Mouse (Mus musculus): Measurements from ENCODE around the gene Sptbn4. TPM values are rescaled to one million over a fixed set of nuclear protein-coding genes. Genes with fewer than 3 reads are reported as not detected.

Sptbn4 gene
- polyA plus RNA-seq, 1 experiment from 2014 or later, result 0.30 TPM

DNA sequence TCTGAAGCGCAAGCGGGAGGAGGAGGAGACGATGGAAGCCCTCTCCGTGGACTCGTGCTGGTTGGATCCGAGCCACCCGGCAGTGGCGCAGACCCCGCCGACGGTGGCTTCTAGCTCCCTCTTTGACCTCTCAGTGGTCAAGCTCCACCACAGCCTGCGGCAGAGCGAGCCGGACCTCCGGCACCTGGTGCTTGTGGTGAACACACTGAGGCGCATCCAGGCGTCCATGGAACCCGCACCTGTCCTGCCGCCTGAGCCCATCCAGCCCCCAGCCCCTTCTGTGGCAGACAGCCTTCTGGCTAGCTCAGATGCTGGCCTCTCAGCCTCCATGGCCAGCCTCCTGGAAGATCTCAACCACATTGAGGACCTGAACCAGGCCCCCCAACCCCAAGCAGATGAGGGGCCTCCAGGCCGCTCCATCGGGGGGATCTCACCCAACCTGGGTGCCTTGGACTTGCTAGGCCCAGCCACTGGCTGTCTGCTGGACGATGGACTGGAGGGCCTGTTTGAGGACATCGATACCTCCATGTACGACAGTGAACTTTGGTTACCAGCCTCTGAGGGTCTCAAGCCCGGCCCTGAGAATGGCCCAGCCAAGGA lies 41.9 kb upstream of the Sptbn4 start:
- Histone ChIP-seq H3K4me2 (peak overlapping the region; percentile 63), H3K27me3 (ENCODE audit: control insufficient read depth, insufficient read depth, low read length) (no peaks in the 10 kb centered on the region), H3K36me3 (ENCODE audit: control insufficient read depth, insufficient read depth, low read length) (0 out of 2 replicates have a peak, but pooled peaks cover 5% of the 10 kb centered on the region), H3K9ac (ENCODE audit: low read depth, low read length) (peak overlapping the region; percentile 6; the same call in 1 of the 2 replicates), H3K9me3 (replicated peaks; ENCODE audit: control insufficient read depth, low read length) (no peaks in the 10 kb centered on the region), H3K27ac (ENCODE audit: low read depth, low read length) (0 out of 2 replicates have a peak overlapping the region, but pooled peaks have one; percentile 91), H3K4me1 (ENCODE audit: control insufficient read depth, insufficient read depth, low read length) (peaks cover 34% of the 10 kb centered on the region), H3K4me3 (ENCODE audit: low read depth, low read length) (no peak overlapping the region)
- ATAC-seq (replicated peaks; ENCODE audit: insufficient number of reproducible peaks, low FRiP score, low TSS enrichment), result no peak
- 91% methylated on average over 25 of the region's 25 CpGs for WGBS (ENCODE audit: insufficient replicate concordance)

DNA sequence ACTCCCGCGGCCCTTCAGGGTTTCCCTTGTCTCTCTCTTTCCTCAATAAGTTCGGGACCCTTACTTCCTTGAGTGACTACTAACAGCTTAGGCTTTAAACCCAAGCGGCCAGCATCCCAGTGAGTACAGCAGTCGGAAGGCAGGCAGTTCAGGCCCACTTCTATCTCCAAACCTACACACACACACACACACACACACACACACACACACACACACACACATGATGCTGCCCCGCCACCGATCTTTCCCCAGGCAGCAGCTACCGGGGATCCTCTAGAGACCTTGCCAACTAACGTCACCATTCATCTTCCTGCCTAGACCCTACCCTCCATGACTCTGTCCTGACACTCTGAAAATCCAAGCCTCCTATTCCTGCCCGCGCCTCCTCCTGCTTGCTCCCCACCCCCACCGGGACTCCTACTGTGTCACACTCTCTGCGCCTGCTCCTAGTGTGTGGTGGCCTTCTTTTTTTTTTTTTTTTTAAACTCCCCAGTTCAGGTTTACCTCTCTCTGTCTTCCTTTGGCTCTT lies 40.3 kb upstream of the Sptbn4 start:
- Histone ChIP-seq H3K4me1 (ENCODE audit: control insufficient read depth, insufficient read depth, low read length) (peaks cover 32% of the 10 kb centered on the region), H3K9me3 (replicated peaks; ENCODE audit: control insufficient read depth, low read length) (no peaks in the 10 kb centered on the region), H3K27ac (ENCODE audit: low read depth, low read length) (peak overlapping the region; percentile 99), H3K36me3 (ENCODE audit: control insufficient read depth, insufficient read depth, low read length) (0 out of 2 replicates have a peak, but pooled peaks cover 5% of the 10 kb centered on the region), H3K27me3 (ENCODE audit: control insufficient read depth, insufficient read depth, low read length) (no peaks in the 10 kb centered on the region), H3K4me2 (peak overlapping the region; percentile 83), H3K9ac (ENCODE audit: low read depth, low read length) (peak overlapping the region; percentile 85), H3K4me3 (ENCODE audit: low read depth, low read length) (peak overlapping the region; percentile 87)
- 1% methylated on average over 13 of the region's 13 CpGs for WGBS (ENCODE audit: insufficient replicate concordance)
- ATAC-seq (replicated peaks; ENCODE audit: insufficient number of reproducible peaks, low FRiP score, low TSS enrichment), result no peak

DNA sequence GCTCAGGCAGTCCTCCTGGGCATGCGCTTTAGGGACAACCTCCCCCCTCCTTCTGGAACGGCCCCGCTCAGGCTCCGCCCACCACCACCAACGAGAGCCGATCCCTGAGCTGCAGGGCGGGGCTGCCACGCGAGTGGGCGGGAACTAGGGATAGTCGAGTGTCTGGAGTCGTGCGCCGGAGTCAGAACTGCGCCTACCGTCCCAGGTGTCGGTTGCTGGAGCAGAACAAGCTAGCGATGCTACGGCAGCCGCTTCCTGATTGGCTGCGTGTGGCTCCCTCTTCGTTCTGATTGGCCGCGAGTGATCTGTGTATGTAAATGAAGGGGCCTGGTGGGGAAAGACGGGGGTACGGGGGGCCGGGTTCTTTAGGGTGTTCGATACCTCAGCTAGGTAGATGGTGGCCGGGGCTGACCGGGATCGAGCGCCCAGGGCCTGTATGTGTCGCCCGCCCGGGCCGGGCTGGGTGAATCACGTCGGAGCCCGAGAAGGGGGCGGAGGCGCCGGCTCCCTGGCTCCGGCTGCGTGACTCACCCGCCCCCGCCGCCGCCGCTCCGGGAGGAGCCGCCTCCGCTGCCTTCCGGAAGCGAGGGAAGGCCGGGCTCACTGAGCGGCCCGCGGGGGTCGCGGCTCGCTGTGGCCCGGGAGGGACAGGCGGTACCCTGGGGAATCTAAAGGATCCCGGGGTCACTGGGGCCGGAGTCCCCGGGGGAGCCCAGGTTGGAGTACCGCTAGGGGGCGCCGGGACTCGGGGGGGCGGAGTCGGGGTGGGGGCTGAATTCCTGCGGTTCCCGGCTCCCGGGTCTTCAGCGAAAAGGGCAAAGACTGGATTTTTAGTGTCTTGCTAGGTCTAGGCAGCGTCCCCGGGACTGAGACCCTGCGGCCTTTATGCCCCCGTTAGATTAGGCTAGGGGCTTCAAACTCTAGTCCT lies 39.5 kb upstream of the Sptbn4 start, which contains the start of gene Sertad1:
Sertad1 (plus strand) TSS at position 141 of the 928 bp plus-strand sequence.
- WGBS (ENCODE audit: insufficient replicate concordance), result under 1% methylated on average over 78 of the region's 80 CpGs
- ATAC-seq (replicated peaks; ENCODE audit: insufficient number of reproducible peaks, low FRiP score, low TSS enrichment), result peak; percentile 87

DNA sequence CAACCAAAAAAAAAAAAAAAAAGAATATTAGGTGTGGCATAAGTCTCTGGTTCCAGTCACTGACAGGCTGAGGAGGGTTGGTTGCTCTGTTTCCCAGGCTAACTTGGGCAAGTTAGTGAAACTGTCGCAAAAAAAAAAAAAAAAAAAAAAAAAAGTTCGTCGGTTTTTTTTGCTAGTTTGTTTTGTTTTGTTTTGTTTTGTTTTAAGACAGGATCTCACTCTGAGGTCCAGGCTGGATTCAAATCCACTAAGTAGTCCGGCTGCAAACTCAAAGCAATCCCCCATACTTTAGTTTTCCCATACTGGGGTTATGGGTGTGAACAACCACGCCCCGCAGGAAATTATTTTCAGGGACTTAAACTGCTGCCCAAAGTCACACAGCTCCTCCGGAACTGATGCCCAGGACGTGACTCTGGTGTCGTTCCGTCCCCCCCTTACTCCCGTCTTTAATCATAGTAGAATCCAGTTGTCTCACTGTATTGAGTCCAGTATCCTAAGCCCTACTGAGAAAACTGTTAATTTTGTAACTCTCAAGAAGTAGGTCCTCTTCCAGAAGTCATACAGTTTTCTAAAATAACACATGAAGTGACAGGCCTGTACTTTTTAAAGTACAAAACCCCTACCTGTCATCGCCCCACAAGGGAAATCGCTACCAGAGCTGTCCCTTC lies 38.8 kb upstream of the Sptbn4 start:
- H3K36me3 ChIP-seq (ENCODE audit: control insufficient read depth, insufficient read depth, low read length), result 0 out of 2 replicates have a peak, but pooled peaks cover 5% of the 10 kb centered on the region
- no peaks in the 10 kb centered on the region for H3K9me3 ChIP-seq (replicated peaks; ENCODE audit: control insufficient read depth, low read length)
- WGBS (ENCODE audit: insufficient replicate concordance), result 6% methylated on average over 13 of the region's 13 CpGs
- peak overlapping the region; percentile 99 for H3K27ac ChIP-seq (ENCODE audit: low read depth, low read length)
- H3K4me3 ChIP-seq (ENCODE audit: low read depth, low read length), result peak overlapping the region; percentile 87
- peak overlapping the region; percentile 83 for H3K4me2 ChIP-seq
- peaks cover 27% of the 10 kb centered on the region for H3K4me1 ChIP-seq (ENCODE audit: control insufficient read depth, insufficient read depth, low read length)
- no peak for ATAC-seq (replicated peaks; ENCODE audit: insufficient number of reproducible peaks, low FRiP score, low TSS enrichment)
- H3K27me3 ChIP-seq (ENCODE audit: control insufficient read depth, insufficient read depth, low read length), result no peaks in the 10 kb centered on the region
- peak overlapping the region; percentile 85 for H3K9ac ChIP-seq (ENCODE audit: low read depth, low read length)

More for the DNA sequence above, 39.5 kb upstream of the Sptbn4 start, which contains the start of gene Sertad1:
- peak within 1 kb of the TSS; percentile 85 for H3K9ac ChIP-seq (ENCODE audit: low read depth, low read length)
- peak within 1 kb of the TSS; percentile 83 for H3K4me2 ChIP-seq
- H3K27ac ChIP-seq (ENCODE audit: low read depth, low read length), result peak within 1 kb of the TSS; percentile 99
- H3K36me3 ChIP-seq (ENCODE audit: control insufficient read depth, insufficient read depth, low read length), result 0 out of 2 replicates have a peak, but pooled peaks cover 5% of the 10 kb centered on the region
- no peaks in the 10 kb centered on the region for H3K9me3 ChIP-seq (replicated peaks; ENCODE audit: control insufficient read depth, low read length)
- H3K4me1 ChIP-seq (ENCODE audit: control insufficient read depth, insufficient read depth, low read length), result peaks cover 32% of the 10 kb centered on the region
- H3K4me3 ChIP-seq (ENCODE audit: low read depth, low read length), result peak within 1 kb of the TSS; percentile 87
- H3K27me3 ChIP-seq (ENCODE audit: control insufficient read depth, insufficient read depth, low read length), result no peaks in the 10 kb centered on the region

DNA sequence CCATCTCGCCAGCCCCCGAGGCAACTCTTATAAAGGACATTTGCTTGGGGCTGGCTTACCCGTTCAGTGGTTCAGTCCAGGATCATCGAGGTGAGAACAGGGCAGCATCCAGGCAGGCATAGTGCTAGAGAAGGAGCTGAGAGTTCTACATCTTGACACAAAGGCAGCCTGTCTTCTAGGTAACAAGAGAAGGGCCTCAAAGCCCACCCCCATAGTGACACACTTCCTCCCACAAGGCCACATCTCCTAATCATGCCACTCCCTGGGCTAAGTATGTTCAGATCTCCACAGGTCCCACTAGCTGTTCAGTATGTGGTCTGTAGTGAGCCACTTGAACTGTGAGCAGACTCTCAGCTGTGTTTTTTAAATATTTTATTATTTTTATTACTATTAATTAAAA lies 36.4 kb upstream of the Sptbn4 start:
- no peaks in the 10 kb centered on the region for H3K9me3 ChIP-seq (replicated peaks; ENCODE audit: control insufficient read depth, low read length)
- no peaks in the 10 kb centered on the region for H3K36me3 ChIP-seq (ENCODE audit: control insufficient read depth, insufficient read depth, low read length)
- no peak overlapping the region for H3K4me2 ChIP-seq
- no peaks in the 10 kb centered on the region for H3K27me3 ChIP-seq (ENCODE audit: control insufficient read depth, insufficient read depth, low read length)
- H3K4me3 ChIP-seq (ENCODE audit: low read depth, low read length), result no peak overlapping the region
- no peak overlapping the region for H3K27ac ChIP-seq (ENCODE audit: low read depth, low read length)
- H3K4me1 ChIP-seq (ENCODE audit: control insufficient read depth, insufficient read depth, low read length), result peaks cover 20% of the 10 kb centered on the region
- 90% methylated on average over 4 of the region's 4 CpGs for WGBS (ENCODE audit: insufficient replicate concordance)
- ATAC-seq (replicated peaks; ENCODE audit: insufficient number of reproducible peaks, low FRiP score, low TSS enrichment), result no peak
- H3K9ac ChIP-seq (ENCODE audit: low read depth, low read length), result no peak overlapping the region

DNA sequence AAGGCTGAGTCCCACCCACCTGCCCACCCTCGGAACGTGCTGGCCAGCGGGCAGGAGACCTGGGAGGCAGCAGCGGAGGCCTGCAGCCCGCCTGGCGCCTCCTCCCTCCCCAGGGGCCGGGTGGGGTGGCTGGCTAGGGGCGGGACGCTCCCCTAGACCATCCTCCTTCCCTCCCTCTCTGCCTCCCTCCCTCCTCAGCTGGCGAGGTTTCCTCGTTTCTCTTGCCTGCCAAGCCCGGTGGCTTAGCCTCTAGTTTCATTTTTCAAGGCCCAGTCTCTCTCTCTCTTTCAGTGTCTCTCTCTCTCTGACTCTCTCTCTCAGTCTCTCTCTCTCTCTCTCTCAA lies 34.1 kb upstream of the Sptbn4 start:
- Histone ChIP-seq H3K27me3 (ENCODE audit: control insufficient read depth, insufficient read depth, low read length) (no peaks in the 10 kb centered on the region), H3K27ac (ENCODE audit: low read depth, low read length) (peak overlapping the region; percentile 86), H3K4me1 (ENCODE audit: control insufficient read depth, insufficient read depth, low read length) (peaks cover 13% of the 10 kb centered on the region), H3K9me3 (replicated peaks; ENCODE audit: control insufficient read depth, low read length) (no peaks in the 10 kb centered on the region), H3K4me3 (ENCODE audit: low read depth, low read length) (peak overlapping the region; percentile 38), H3K4me2 (peak overlapping the region; percentile 71), H3K36me3 (ENCODE audit: control insufficient read depth, insufficient read depth, low read length) (peaks cover 1% of the 10 kb centered on the region; the same call in 1 of the 2 replicates), H3K9ac (ENCODE audit: low read depth, low read length) (peak overlapping the region; percentile 78)
- peak; percentile 96 for ATAC-seq (replicated peaks; ENCODE audit: insufficient number of reproducible peaks, low FRiP score, low TSS enrichment)
- WGBS (ENCODE audit: insufficient replicate concordance), result 0% methylated on average over 10 of the region's 12 CpGs

DNA sequence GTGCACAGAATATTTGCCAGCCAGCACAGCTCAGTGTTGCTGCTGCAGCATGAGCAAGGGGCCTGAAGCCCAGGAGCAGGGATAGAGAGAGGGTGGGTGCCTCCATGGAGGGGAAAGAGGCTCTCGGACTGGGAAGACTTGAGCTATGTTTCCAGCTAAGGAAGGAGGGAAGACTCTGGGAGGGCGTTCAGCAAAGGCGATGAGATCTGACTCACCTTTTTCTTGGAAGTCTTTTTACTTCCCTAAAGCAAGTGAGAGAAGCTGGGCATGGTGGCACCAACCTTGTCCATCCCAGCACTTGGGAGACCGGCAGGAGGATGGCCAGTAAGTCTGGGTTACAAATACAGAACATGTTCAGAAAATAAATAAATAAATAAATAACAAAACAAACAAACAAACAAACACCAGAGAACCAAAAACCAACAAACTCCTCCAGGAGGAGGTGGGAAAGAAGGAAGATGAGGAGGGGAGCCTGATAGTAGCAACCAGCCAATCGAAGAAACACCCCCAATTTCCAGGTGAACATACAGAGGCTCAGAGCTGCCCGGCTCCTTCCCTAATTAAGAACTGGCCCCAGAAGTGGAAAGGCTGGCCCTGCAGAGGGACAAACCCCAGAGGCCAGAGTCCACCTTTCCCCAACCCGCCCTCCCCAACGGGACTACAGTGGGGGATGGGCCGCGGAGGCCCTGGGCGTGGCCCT lies 33.6 kb upstream of the Sptbn4 start:
- H3K27me3 ChIP-seq (ENCODE audit: control insufficient read depth, insufficient read depth, low read length), result no peaks in the 10 kb centered on the region
- H3K36me3 ChIP-seq (ENCODE audit: control insufficient read depth, insufficient read depth, low read length), result peaks cover 4% of the 10 kb centered on the region; the same call in 1 of the 2 replicates
- peak overlapping the region; percentile 38 for H3K4me3 ChIP-seq (ENCODE audit: low read depth, low read length)
- no peak for ATAC-seq (replicated peaks; ENCODE audit: insufficient number of reproducible peaks, low FRiP score, low TSS enrichment)
- H3K9me3 ChIP-seq (replicated peaks; ENCODE audit: control insufficient read depth, low read length), result no peaks in the 10 kb centered on the region
- H3K4me2 ChIP-seq, result peak overlapping the region; percentile 71
- peak overlapping the region; percentile 86 for H3K27ac ChIP-seq (ENCODE audit: low read depth, low read length)
- peak overlapping the region; percentile 78; the same call in 1 of the 2 replicates for H3K9ac ChIP-seq (ENCODE audit: low read depth, low read length)
- WGBS (ENCODE audit: insufficient replicate concordance), result 9% methylated on average over 11 of the region's 11 CpGs
- peaks cover 12% of the 10 kb centered on the region for H3K4me1 ChIP-seq (ENCODE audit: control insufficient read depth, insufficient read depth, low read length)
